Mouse (Mus musculus): Measurements from ENCODE around the gene Rpl24.
A peak's percentile ranks its signal among the peaks of the same experiment; 100 is the strongest.
"Not testable (repeated sequence)": the region's sequence is repeated elsewhere in the genome, so short reads cannot be mapped to it uniquely, and the experiment has no call there.

Gene Rpl24

GRCm38 (mm10) chr16:55966212-55966871 is at the start of gene Rpl24:
TSS of gene Rpl24 (plus strand) at chr16:55966275.
- peak; percentile 95 for DNase-seq (ENCODE audit: extremely low spot score)

- DNase-seq (ENCODE audit: extremely low spot score): no peak
These were observed 44.0 kb upstream of the Rpl24 start for GRCm38 (mm10) chr16:55922079-55922478.

DNA sequence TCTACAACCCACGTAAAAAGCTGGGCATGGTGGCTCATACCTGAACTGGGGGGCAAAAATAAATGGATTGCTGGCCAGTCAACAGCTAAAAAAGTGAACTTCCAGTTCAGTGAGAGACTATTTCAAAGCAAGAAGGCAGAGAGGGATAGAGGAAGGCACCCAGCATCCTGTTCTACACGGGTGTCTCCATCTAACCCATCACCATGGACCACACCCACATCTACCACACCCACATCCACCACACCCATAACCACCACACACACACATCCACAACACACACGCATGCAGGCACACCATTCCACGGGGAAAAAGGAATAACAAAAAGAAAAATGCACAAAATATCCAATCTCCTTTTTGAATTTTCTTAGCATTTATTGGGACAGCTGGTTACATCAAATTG is 42.1 kb upstream of the Rpl24 start:
- no peak for DNase-seq (ENCODE audit: extremely low spot score)

GRCm38 (mm10) chr16:55933681-55934343 is 32.3 kb upstream of the Rpl24 start:
- DNase-seq (ENCODE audit: extremely low spot score): no peak

DNA sequence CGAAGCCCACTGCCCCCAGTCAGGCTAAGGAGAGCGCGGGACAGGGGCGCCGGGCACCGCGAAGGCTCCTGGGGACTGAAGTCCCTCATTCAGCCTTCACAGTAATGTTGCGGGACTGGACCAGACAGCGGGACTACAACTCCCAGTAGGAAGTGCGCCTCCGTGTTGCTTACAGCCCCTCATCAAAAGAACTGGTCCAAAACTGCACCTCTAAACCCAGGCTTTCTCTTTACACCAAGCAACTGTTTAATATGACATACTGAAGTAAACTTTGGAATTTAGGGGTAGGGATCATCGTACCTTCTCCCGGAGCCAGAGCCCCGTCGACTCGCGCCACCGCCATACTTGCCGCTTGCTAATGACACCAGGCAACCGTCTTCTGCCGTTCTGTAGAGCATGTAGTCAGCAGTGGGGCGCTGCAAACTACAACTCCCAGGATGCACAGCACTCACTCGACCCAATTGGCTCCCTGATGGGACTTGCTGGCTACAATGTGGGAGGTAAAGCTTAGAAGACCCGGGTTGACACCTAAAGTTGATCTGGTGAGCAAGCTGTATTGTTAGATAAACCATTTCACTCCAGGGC is 31.5 kb upstream of the Rpl24 start, which contains the start of gene Cep97:
Gene Cep97 (minus strand): TSS at position 403 of the 585 bp plus-strand sequence.
- DNase-seq (ENCODE audit: extremely low spot score): peak; percentile 94

GRCm38 (mm10) chr16:55938761-55939160 is 27.3 kb upstream of the Rpl24 start:
- DNase-seq (ENCODE audit: extremely low spot score): no peak

GRCm38 (mm10) chr16:55939703-55940102 is 26.4 kb upstream of the Rpl24 start:
- no peak for DNase-seq (ENCODE audit: extremely low spot score)

DNA sequence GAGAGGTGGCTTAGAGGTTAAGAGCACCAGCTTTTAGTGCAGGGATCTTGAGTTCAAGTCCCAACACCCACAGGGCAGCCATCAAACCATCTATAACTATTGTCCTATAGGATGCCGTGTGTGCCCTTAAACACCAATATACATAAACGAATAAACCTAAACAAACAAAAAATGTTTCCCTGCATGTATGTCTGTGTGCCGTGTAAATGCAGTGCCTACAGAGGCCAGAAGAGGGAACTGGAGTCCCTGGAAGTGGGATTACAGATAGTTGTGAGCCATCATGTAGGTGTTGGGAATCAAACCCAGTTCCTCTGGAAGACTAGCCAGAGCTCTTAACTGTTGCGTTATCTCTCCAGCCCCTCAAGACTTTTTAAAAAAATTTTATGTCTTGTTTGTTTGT is 25.3 kb upstream of the Rpl24 start:
- DNase-seq (ENCODE audit: extremely low spot score): no peak

- DNase-seq (ENCODE audit: extremely low spot score): no peak
These were observed 18.8 kb upstream of the Rpl24 start for GRCm38 (mm10) chr16:55947266-55947665.

DNA sequence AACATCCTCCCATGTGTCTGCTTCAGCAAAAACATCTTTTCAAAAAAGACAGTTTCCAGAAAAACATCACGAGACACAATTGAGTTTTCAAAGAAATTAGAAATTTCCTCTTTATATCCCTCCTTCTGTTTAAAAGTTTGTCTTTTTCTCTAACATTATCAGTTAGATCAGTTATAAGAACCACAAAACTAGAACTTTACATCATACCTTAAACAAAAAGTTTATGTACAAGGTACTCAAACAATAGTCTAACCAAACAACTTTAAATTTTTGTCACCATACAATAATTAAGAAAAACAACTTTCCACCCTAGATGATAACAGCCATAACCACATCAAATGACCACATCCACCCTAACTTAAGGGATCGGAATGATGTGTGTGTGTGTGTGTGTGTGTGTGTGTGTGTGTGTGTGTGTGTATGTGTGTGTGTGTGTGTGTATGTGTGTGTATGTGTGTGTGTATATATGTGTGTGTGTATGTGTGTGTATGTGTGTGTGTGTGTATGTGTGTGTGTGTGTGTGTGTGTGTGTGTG is 18.1 kb upstream of the Rpl24 start:
- DNase-seq (ENCODE audit: extremely low spot score): not testable (repeated sequence)

- no peak for DNase-seq (ENCODE audit: extremely low spot score)
These were observed 17.1 kb upstream of the Rpl24 start for GRCm38 (mm10) chr16:55948963-55949362.

- no peak for DNase-seq (ENCODE audit: extremely low spot score)
These were observed 15.6 kb upstream of the Rpl24 start for GRCm38 (mm10) chr16:55950462-55950861.

GRCm38 (mm10) chr16:55950946-55951678 is 15.0 kb upstream of the Rpl24 start:
- DNase-seq (ENCODE audit: extremely low spot score): peak; percentile 84

DNA sequence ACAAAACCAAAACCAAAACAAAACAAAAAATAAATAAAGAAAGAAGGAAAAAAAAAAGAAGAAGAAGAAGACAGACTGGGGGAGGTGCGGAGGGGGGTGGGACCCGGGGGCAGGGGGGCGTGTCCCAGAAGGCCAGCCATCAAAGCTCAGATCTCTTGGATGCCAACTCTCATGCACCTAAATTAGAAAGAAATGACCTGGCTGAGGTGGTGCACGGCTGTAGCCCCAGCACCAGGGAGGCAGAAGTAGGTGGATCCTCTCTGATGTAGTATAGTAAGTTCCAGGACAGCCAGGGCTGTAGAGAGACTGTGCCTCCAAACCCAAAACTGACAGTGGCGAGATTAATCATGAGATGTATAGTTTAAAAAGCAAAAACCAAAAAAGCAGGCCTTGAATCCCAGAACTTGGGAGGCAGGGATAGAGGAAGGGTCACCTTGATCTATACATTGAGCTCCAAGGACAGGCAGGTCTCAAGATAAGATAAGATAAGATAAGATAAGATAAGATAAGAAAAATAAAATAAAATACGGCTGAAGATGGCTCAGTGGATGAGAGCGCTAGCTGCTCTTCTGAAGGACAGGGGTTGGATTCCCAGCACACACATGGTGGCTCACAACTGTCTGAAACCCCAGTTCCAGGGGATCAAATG is 14.3 kb upstream of the Rpl24 start:
- DNase-seq (ENCODE audit: extremely low spot score): no peak

GRCm38 (mm10) chr16:55952771-55953170 is 13.3 kb upstream of the Rpl24 start:
- DNase-seq (ENCODE audit: extremely low spot score): no peak

DNA sequence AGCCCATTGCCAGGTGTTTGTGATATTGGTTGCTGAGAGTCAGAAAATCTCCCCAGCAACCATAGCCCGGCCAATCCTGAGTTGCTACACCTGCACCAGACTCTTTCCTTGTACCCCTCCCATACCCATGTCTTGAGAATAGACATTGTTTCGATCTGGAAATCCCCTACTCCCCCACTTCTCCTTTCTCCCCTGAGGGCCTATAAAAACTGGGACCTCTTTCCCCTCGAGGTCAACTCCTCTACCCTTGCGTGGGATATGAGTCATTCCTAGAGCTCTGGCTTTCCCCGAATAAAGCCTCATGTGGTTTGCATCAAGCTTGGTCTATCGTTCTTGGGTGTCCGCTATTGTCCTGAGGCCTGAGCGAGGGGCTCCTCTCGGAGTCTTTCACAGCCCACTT is 11.9 kb upstream of the Rpl24 start:
- DNase-seq (ENCODE audit: extremely low spot score): not testable (repeated sequence)

GRCm38 (mm10) chr16:55963068-55963467 is 3.0 kb upstream of the Rpl24 start:
- not testable (repeated sequence) for DNase-seq (ENCODE audit: extremely low spot score)

GRCm38 (mm10) chr16:55964126-55964949 is 1.7 kb upstream of the Rpl24 start:
- no peak for DNase-seq (ENCODE audit: extremely low spot score)

DNA sequence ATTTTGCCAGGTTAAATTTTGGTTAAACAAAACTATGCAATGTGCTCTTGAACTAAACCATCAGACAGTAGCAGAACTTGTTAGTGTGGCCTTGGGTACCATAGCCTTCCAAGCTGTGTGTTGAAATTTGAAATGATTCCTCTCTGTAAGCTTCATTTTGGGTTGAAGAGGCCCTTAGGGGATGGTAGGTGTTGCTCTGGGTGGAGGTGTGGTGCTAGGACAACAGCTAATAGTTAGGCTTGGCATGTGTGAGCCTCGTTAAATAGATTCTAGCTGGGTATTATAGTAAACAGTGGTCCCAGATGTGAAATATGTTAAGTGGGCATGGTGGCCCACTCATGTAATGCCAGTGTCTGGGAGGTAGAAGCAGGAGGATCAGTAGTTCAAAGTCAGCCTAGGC is 1.1 kb downstream of the Rpl24 start:
- no peak for DNase-seq (ENCODE audit: extremely low spot score)

DNA sequence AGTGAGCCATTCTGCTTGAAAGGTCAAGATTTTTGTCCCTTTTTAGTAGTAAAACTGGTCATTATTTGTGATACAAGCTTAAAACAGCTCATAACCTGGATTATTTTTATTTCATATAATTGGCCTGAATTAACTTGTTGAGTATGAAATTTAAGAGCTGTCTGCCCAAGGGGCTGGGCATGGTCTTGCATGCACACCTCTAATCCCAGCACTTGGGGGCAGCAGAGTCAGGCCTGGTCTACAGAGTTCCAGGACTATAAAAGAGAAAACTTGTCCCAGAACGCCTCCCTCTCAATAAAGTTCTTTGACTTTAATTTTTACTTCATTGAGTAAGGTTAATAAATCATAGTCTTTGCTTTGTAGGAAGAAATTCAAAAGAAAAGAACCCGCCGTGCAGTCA is 3.1 kb downstream of the Rpl24 start:
- DNase-seq (ENCODE audit: extremely low spot score): no peak

- no peak for DNase-seq (ENCODE audit: extremely low spot score)
These were observed 4.3 kb downstream of the Rpl24 start for GRCm38 (mm10) chr16:55970416-55970815.

Data from embryo, embryonic 9.5 days (tissue).